Mouse (Mus musculus) lung, embryonic 16.5 days (tissue): ENCODE measurements around the gene Nxph1. TPM values are rescaled to one million over a fixed set of nuclear protein-coding genes. Genes with fewer than 3 reads are reported as not detected.
A peak's percentile ranks its signal among the peaks of the same experiment; 100 is the strongest.

ENCODE experiments used
- ATAC-seq: fragments of 200-750 bp; cut with Nextera tagmentation; 2 replicates; pipeline ENCODE4 v1.8.0; 2017; ENCODE audit warnings: low read depth, mild to moderate bottlenecking, moderate library complexity
- H3K27ac ChIP-seq: fragments of 300-500 bp; sonication (generic); 2 replicates; pipeline ENCODE4 v1.5.1; 2014; ENCODE audit warnings: mild to moderate bottlenecking, control low read depth, low read length
- H3K27me3 ChIP-seq: fragments of 300-500 bp; sonication (generic); 2 replicates; pipeline ENCODE4 v1.6.1; 2014; ENCODE audit warnings: low read depth, low read length, mixed read lengths; ENCODE audit not compliant: control insufficient read depth, insufficient read depth
- H3K36me3 ChIP-seq: fragments of 300-500 bp; sonication (generic); 2 replicates; pipeline ENCODE4 v1.6.1; 2014; ENCODE audit warnings: low read length; ENCODE audit not compliant: control insufficient read depth, insufficient read depth
- H3K4me1 ChIP-seq: fragments of 300-500 bp; sonication (generic); replicated peaks from 2 replicates; pipeline ENCODE4 v1.6.1; 2014; ENCODE audit warnings: low read length, mixed read lengths; ENCODE audit not compliant: control insufficient read depth, insufficient read depth
- H3K4me2 ChIP-seq: fragments of 300-500 bp; sonication (generic); 2 replicates; pipeline ENCODE4 v1.6.1; 2014; ENCODE audit warnings: low read depth, low read length, control low read depth
- H3K4me3 ChIP-seq: fragments of 300-500 bp; sonication (generic); 2 replicates; pipeline ENCODE4 v1.5.1; 2014; ENCODE audit warnings: mild to moderate bottlenecking, low read length, control low read depth
- H3K9ac ChIP-seq: fragments of 300-500 bp; sonication (generic); 2 replicates; pipeline ENCODE4 v1.6.1; 2014; ENCODE audit warnings: low read length, control low read depth
- H3K9me3 ChIP-seq: fragments of 300-500 bp; sonication (generic); 2 replicates; pipeline ENCODE4 v1.6.1; 2016; ENCODE audit warnings: low read length; ENCODE audit not compliant: control insufficient read depth
- WGBS: fragments of 180-500 bp; shearing (Covaris S2); extraction: QIAGEN DNeasy Blood & Tissue Kit; methylation state at CpG from one replicate; pipeline ENCODE4 v1.1.7; 2014; 5-methylcytosine and 5-hydroxymethylcytosine counted together
- polyA plus RNA-seq: library from polyadenylated mRNA; unstranded; fragments of >200 nt; fragmentation: Nextera tagmentation; extraction: Ambion mirVana; gene quantifications from 2 replicates; pipeline ENCODE4 v1.2.1, GENCODE M21; 2015

The Nxph1 gene
- polyA plus RNA-seq, 1 experiment from 2014 or later: 0.19 TPM

GRCm38 (mm10) chr6:8948471-8949411 lies 510 bp downstream of the Nxph1 start:
- no peaks in the 10 kb centered on the region for H3K9me3 ChIP-seq
- peaks cover 61% of the 10 kb centered on the region for H3K27me3 ChIP-seq
- H3K4me2 ChIP-seq: peak overlapping the region; percentile 37
- H3K36me3 ChIP-seq: no peaks in the 10 kb centered on the region
- no peak overlapping the region for H3K27ac ChIP-seq
- no peak overlapping the region for H3K9ac ChIP-seq
- ATAC-seq: peak; percentile 65
- H3K4me3 ChIP-seq: peak overlapping the region; percentile 25
- 1% methylated on average over 68 of the region's 68 CpGs for WGBS
- H3K4me1 ChIP-seq: no peaks in the 10 kb centered on the region; the same call in 1 of the 2 replicates

- no peak for ATAC-seq
- H3K27ac ChIP-seq: no peak overlapping the region
- no peaks in the 10 kb centered on the region for H3K9me3 ChIP-seq
- H3K9ac ChIP-seq: no peak overlapping the region
- H3K36me3 ChIP-seq: no peaks in the 10 kb centered on the region
- under 1% methylated on average over 31 of the region's 31 CpGs for WGBS
- H3K4me3 ChIP-seq: no peak overlapping the region
- H3K27me3 ChIP-seq: peaks cover 70% of the 10 kb centered on the region
- no peak overlapping the region for H3K4me2 ChIP-seq
- no peaks in the 10 kb centered on the region; the same call in 1 of the 2 replicates for H3K4me1 ChIP-seq
Measured at GRCm38 (mm10) chr6:8949665-8950201, 1.5 kb downstream of the Nxph1 start.

GRCm38 (mm10) chr6:8950611-8951325 lies 2.5 kb downstream of the Nxph1 start:
- 3% methylated on average over 26 of the region's 26 CpGs for WGBS
- H3K9ac ChIP-seq: no peak overlapping the region

DNA sequence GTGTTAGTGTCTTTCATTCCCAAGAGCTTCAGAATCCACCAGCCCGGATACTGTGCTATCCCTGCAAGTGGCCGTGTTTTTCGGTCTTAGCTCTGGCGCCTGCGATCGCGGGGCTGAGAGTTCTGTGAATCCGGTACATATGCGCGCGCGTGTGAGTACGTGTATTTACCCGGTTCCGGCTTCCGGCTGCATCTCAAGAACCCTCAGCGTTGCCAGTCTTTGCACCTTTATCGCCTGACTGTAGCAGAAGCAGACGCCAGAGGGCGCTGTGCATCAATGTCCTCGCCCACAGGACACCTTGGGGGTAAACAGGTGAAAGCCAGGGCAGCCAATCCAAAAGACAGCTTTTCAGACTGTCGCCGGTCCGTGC lies 3.1 kb downstream of the Nxph1 start:
- no peaks in the 10 kb centered on the region for H3K36me3 ChIP-seq
- under 1% methylated on average over 24 of the region's 24 CpGs for WGBS
- no peak overlapping the region for H3K27ac ChIP-seq
- H3K27me3 ChIP-seq: peaks cover 83% of the 10 kb centered on the region
- H3K4me1 ChIP-seq: no peaks in the 10 kb centered on the region; the same call in 1 of the 2 replicates
- H3K9ac ChIP-seq: no peak overlapping the region
- peak overlapping the region; percentile 52 for H3K4me2 ChIP-seq
- H3K9me3 ChIP-seq: no peaks in the 10 kb centered on the region
- no peak for ATAC-seq
- peak overlapping the region; percentile 38 for H3K4me3 ChIP-seq

More at GRCm38 (mm10) chr6:8950611-8951325, 2.5 kb downstream of the Nxph1 start:
- H3K27ac ChIP-seq: no peak overlapping the region
- no peaks in the 10 kb centered on the region for H3K9me3 ChIP-seq
- ATAC-seq: no peak
- H3K27me3 ChIP-seq: peaks cover 78% of the 10 kb centered on the region
- peak overlapping the region; percentile 38 for H3K4me3 ChIP-seq
- H3K4me1 ChIP-seq: no peaks in the 10 kb centered on the region; the same call in 1 of the 2 replicates
- H3K36me3 ChIP-seq: no peaks in the 10 kb centered on the region
- H3K4me2 ChIP-seq: peak overlapping the region; percentile 52

GRCm38 (mm10) chr6:8951884-8952590 lies 3.8 kb downstream of the Nxph1 start:
- Histone ChIP-seq H3K4me2 (no peak overlapping the region), H3K9me3 (no peaks in the 10 kb centered on the region), H3K4me3 (no peak overlapping the region), H3K4me1 (no peaks in the 10 kb centered on the region; the same call in 1 of the 2 replicates), H3K9ac (no peak overlapping the region), H3K36me3 (no peaks in the 10 kb centered on the region), H3K27ac (no peak overlapping the region), H3K27me3 (peaks cover 91% of the 10 kb centered on the region)
- 25% methylated on average over 15 of the region's 15 CpGs for WGBS
- no peak for ATAC-seq

- no peak for ATAC-seq
- 2% methylated on average over 34 of the region's 35 CpGs for WGBS
- no peak overlapping the region for H3K4me2 ChIP-seq
- H3K27ac ChIP-seq: no peak overlapping the region
- peaks cover 71% of the 10 kb centered on the region for H3K27me3 ChIP-seq
- no peaks in the 10 kb centered on the region for H3K9me3 ChIP-seq
- H3K4me1 ChIP-seq: no peaks in the 10 kb centered on the region; the same call in 1 of the 2 replicates
- H3K36me3 ChIP-seq: no peaks in the 10 kb centered on the region
- no peak overlapping the region for H3K4me3 ChIP-seq
- no peak overlapping the region for H3K9ac ChIP-seq
Measured at GRCm38 (mm10) chr6:8955817-8956529, 7.7 kb downstream of the Nxph1 start.

GRCm38 (mm10) chr6:8956743-8957528 lies 8.7 kb downstream of the Nxph1 start:
- Histone ChIP-seq H3K4me3 (no peak overlapping the region), H3K36me3 (no peaks in the 10 kb centered on the region), H3K9ac (no peak overlapping the region), H3K4me1 (no peaks in the 10 kb centered on the region), H3K9me3 (no peaks in the 10 kb centered on the region), H3K27ac (no peak overlapping the region), H3K4me2 (no peak overlapping the region), H3K27me3 (peaks cover 61% of the 10 kb centered on the region)
- no peak for ATAC-seq
- WGBS: 2% methylated on average over 25 of the region's 25 CpGs

GRCm38 (mm10) chr6:8957529-8957887 lies 9.3 kb downstream of the Nxph1 start:
- Histone ChIP-seq H3K9ac (no peak overlapping the region), H3K27ac (no peak overlapping the region), H3K36me3 (no peaks in the 10 kb centered on the region), H3K4me1 (no peaks in the 10 kb centered on the region), H3K9me3 (no peaks in the 10 kb centered on the region), H3K27me3 (peaks cover 57% of the 10 kb centered on the region), H3K4me3 (no peak overlapping the region), H3K4me2 (no peak overlapping the region)
- WGBS: under 1% methylated on average over 15 of the region's 15 CpGs
- peak; percentile 66; the same call in 1 of the 2 replicates for ATAC-seq
